Mouse (Mus musculus): ENCODE data around the gene Dnajc14.

DNA sequence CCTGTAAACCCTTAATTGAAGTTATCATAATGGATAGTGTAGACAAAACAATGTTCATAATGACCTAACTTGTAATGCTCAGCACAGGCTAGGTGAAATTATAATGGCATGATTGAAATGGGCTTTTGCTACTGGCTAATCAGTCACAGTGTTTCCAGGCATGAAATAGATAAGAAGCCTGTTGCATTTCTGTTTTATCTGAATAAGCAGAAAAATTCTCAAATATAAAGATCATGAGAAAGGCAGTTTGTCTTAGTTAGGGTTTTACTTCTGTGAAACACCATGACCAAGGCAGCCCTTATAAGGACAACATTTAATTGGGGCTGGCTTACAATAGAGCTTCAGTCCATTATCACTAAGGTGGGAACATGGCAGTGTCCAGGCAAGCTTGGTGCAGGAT lies 36.8 kb downstream of the Dnajc14 start:
- TF ChIP-seq CTCF (IDR thresholded peaks at IDR 0.05; ENCODE audit: extremely low read depth, insufficient read depth, low read length) = no peak
- no peak for TF ChIP-seq POLR2A (IDR thresholded peaks at IDR 0.05; ENCODE audit: extremely low read depth, insufficient read depth, low read length)

Data from cortical plate, adult 2 months (tissue).